Mouse (Mus musculus): ENCODE results near the gene Pde4d. TPM values are rescaled to one million over a fixed set of nuclear protein-coding genes. Genes with fewer than 3 reads are reported as not detected.

Gene Pde4d
- polyA plus RNA-seq, 1 experiment from 2014 or later, result 14.8 TPM

DNA sequence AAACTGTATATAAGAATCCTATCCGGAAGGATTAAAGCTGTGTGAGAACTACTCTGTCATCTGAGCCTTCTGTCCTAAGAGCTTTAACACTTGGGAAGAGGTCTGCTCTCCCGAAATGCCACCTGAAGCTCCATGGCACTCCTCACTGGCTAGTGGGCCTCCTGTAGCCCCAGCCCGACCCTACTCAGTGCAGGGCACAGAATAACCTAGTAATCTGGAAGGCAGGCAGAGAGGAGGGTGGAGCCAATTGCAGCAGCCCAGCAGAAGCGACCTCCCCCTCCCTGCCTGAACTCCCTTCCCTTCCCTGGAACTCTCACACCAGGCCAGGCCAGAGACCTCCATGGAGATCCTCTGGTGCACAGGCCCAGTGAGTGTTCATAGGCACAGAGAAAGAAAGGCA, 608.3 kb downstream of the Pde4d start:
- Histone ChIP-seq H3K27me3 (ENCODE audit: control insufficient read depth, insufficient read depth, low read length) (no peaks in the 10 kb centered on the region), H3K4me2 (replicated peaks; ENCODE audit: low read depth, low read length) (no peak overlapping the region), H3K4me3 (ENCODE audit: low read length) (no peak overlapping the region), H3K9ac (ENCODE audit: low read depth, low read length) (no peak overlapping the region), H3K9me3 (ENCODE audit: control insufficient read depth, low read length) (no peaks in the 10 kb centered on the region), H3K4me1 (ENCODE audit: control insufficient read depth, insufficient read depth, low read length) (no peaks in the 10 kb centered on the region), H3K27ac (ENCODE audit: low read depth, low read length) (no peak overlapping the region), H3K36me3 (ENCODE audit: control insufficient read depth, insufficient read depth, low read length) (no peaks in the 10 kb centered on the region)
- WGBS, result 19% methylated on average over 4 of the region's 4 CpGs
- peak; percentile 64; the same call in 1 of the 2 replicates for ATAC-seq (ENCODE audit: low FRiP score, low TSS enrichment)

- no peak for ATAC-seq (ENCODE audit: low FRiP score, low TSS enrichment)
- H3K4me2 ChIP-seq (replicated peaks; ENCODE audit: low read depth, low read length), result no peak overlapping the region
- no peak overlapping the region for H3K9ac ChIP-seq (ENCODE audit: low read depth, low read length)
- H3K36me3 ChIP-seq (ENCODE audit: control insufficient read depth, insufficient read depth, low read length), result no peaks in the 10 kb centered on the region
- peaks cover 9% of the 10 kb centered on the region; the same call in 1 of the 2 replicates for H3K4me1 ChIP-seq (ENCODE audit: control insufficient read depth, insufficient read depth, low read length)
- 47% methylated on average over 4 of the region's 4 CpGs for WGBS
- no peak overlapping the region for H3K4me3 ChIP-seq (ENCODE audit: low read length)
- no peaks in the 10 kb centered on the region for H3K9me3 ChIP-seq (ENCODE audit: control insufficient read depth, low read length)
- H3K27me3 ChIP-seq (ENCODE audit: control insufficient read depth, insufficient read depth, low read length), result no peaks in the 10 kb centered on the region
- H3K27ac ChIP-seq (ENCODE audit: low read depth, low read length), result no peak overlapping the region
Observed at GRCm38 (mm10) chr13:109066581-109067159, 616.9 kb downstream of the Pde4d start.

DNA sequence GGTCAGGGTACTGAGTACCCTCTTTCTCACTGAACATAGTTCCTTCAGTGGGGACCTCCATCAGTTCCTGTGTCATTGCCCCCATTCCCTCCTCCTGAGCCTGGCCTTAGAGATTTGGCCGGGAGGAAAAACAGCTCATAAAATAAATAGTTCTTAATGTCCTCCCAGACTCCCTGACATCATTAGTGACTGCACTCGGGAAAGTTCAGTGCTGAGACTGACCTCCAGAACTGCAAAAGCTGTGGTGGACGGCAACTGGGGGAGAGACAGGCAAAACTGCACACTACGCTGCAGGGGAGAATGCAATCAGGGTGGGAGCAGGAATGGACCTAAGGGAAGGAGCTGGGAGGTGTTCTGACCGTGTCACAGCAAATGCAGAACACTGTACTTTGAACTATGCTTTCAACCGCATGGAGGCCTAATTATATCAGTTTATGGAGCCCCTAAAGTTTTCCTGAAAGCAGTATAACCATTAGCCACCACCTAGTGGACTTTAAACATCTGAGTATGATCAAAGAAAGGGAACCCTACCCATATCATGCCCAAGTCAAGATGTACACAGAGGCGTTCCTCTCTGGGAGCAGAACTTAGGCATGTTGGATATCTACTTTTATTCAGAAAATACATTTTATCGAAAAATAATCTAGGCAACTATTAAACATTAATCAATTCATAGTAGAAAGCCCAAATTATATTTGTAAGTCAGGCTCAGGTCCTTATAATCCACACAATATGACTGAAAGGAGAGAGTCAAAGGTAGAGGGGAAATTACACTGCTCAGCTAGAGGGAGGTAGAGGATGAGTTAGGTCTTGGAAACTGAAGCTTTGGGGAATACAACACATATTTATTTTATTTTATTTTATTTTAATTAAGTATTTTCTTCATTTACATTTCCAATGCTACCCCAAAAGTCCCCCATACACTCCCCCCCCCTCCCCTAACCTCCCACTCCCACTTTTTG, 618.8 kb downstream of the Pde4d start:
- 31% methylated on average over 8 of the region's 8 CpGs for WGBS
- H3K4me3 ChIP-seq (ENCODE audit: low read length), result no peak overlapping the region

DNA sequence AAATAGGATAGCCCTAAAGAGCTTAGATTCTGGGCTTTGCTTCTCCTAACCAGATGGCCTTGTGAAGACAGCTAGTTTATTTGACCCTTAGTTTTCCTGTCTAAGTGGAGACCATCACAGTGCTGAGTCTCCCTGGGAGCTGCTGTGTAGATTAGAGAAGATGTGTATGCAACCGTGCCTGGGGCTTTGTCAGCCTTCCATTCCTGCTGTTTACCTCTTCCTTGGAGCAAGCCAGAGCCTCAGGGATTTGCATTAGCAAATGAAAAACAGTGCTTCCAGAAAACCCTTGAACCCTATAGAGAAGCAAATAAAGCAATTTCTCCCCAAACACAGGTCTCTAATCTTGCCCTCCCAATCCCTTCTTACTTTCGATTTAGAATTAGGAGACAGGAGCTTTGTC, 623.6 kb downstream of the Pde4d start:
- no peak for ATAC-seq (ENCODE audit: low FRiP score, low TSS enrichment)
- WGBS, result 31% methylated on average over 2 of the region's 2 CpGs
- no peaks in the 10 kb centered on the region for H3K27me3 ChIP-seq (ENCODE audit: control insufficient read depth, insufficient read depth, low read length)
- no peaks in the 10 kb centered on the region for H3K9me3 ChIP-seq (ENCODE audit: control insufficient read depth, low read length)
- H3K4me3 ChIP-seq (ENCODE audit: low read length), result no peak overlapping the region
- peaks cover 1% of the 10 kb centered on the region; the same call in 1 of the 2 replicates for H3K4me1 ChIP-seq (ENCODE audit: control insufficient read depth, insufficient read depth, low read length)
- H3K4me2 ChIP-seq (replicated peaks; ENCODE audit: low read depth, low read length), result no peak overlapping the region
- H3K9ac ChIP-seq (ENCODE audit: low read depth, low read length), result no peak overlapping the region
- no peak overlapping the region; the same call in 1 of the 2 replicates for H3K27ac ChIP-seq (ENCODE audit: low read depth, low read length)
- H3K36me3 ChIP-seq (ENCODE audit: control insufficient read depth, insufficient read depth, low read length), result no peaks in the 10 kb centered on the region

More for the DNA sequence above, 618.8 kb downstream of the Pde4d start:
- H3K27ac ChIP-seq (ENCODE audit: low read depth, low read length), result no peak overlapping the region
- no peak; the same call in 1 of the 2 replicates for ATAC-seq (ENCODE audit: low FRiP score, low TSS enrichment)
- no peak overlapping the region for H3K9ac ChIP-seq (ENCODE audit: low read depth, low read length)
- H3K9me3 ChIP-seq (ENCODE audit: control insufficient read depth, low read length), result no peaks in the 10 kb centered on the region
- H3K4me2 ChIP-seq (replicated peaks; ENCODE audit: low read depth, low read length), result no peak overlapping the region
- H3K27me3 ChIP-seq (ENCODE audit: control insufficient read depth, insufficient read depth, low read length), result no peaks in the 10 kb centered on the region
- H3K4me1 ChIP-seq (ENCODE audit: control insufficient read depth, insufficient read depth, low read length), result peaks cover 9% of the 10 kb centered on the region; the same call in 1 of the 2 replicates
- no peaks in the 10 kb centered on the region for H3K36me3 ChIP-seq (ENCODE audit: control insufficient read depth, insufficient read depth, low read length)

DNA sequence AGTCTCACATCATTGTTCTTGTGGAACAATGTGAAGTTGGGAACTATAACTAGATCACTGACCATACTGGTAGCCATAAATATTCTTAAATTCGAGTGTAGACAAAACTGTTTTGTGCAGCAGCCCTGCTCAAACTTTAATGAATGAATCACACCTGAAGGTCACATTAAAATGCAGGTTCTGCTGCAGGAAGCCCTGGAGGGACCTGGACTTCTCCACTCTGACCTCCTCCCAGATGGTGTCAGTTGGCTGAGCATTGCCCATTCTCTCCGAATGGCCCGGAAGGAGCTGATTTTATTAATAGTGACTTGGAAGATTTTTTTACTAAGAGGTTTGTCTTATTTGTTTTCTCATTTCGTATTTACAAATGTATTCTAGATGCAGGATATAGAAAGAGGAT, 624.3 kb downstream of the Pde4d start:
- no peak overlapping the region for H3K9ac ChIP-seq (ENCODE audit: low read depth, low read length)
- H3K27me3 ChIP-seq (ENCODE audit: control insufficient read depth, insufficient read depth, low read length), result no peaks in the 10 kb centered on the region
- no peak overlapping the region for H3K4me3 ChIP-seq (ENCODE audit: low read length)
- H3K36me3 ChIP-seq (ENCODE audit: control insufficient read depth, insufficient read depth, low read length), result no peaks in the 10 kb centered on the region
- no peak overlapping the region for H3K27ac ChIP-seq (ENCODE audit: low read depth, low read length)
- H3K4me2 ChIP-seq (replicated peaks; ENCODE audit: low read depth, low read length), result no peak overlapping the region
- ATAC-seq (ENCODE audit: low FRiP score, low TSS enrichment), result no peak
- H3K9me3 ChIP-seq (ENCODE audit: control insufficient read depth, low read length), result no peaks in the 10 kb centered on the region
- no peaks in the 10 kb centered on the region for H3K4me1 ChIP-seq (ENCODE audit: control insufficient read depth, insufficient read depth, low read length)
- 47% methylated on average over 4 of the region's 4 CpGs for WGBS

- H3K27ac ChIP-seq (ENCODE audit: low read depth, low read length), result no peak overlapping the region
- no peaks in the 10 kb centered on the region for H3K9me3 ChIP-seq (ENCODE audit: control insufficient read depth, low read length)
- no peak for ATAC-seq (ENCODE audit: low FRiP score, low TSS enrichment)
- WGBS, result 88% methylated on average over 3 of the region's 3 CpGs
- no peaks in the 10 kb centered on the region for H3K27me3 ChIP-seq (ENCODE audit: control insufficient read depth, insufficient read depth, low read length)
- no peaks in the 10 kb centered on the region for H3K4me1 ChIP-seq (ENCODE audit: control insufficient read depth, insufficient read depth, low read length)
- no peaks in the 10 kb centered on the region for H3K36me3 ChIP-seq (ENCODE audit: control insufficient read depth, insufficient read depth, low read length)
- no peak overlapping the region for H3K9ac ChIP-seq (ENCODE audit: low read depth, low read length)
- no peak overlapping the region for H3K4me3 ChIP-seq (ENCODE audit: low read length)
- H3K4me2 ChIP-seq (replicated peaks; ENCODE audit: low read depth, low read length), result no peak overlapping the region
Observed at GRCm38 (mm10) chr13:109092654-109093053, 642.9 kb downstream of the Pde4d start.

GRCm38 (mm10) chr13:109096654-109097053, 646.9 kb downstream of the Pde4d start:
- no peaks in the 10 kb centered on the region for H3K4me1 ChIP-seq (ENCODE audit: control insufficient read depth, insufficient read depth, low read length)
- WGBS, result 85% methylated on average over 2 of the region's 2 CpGs
- H3K27me3 ChIP-seq (ENCODE audit: control insufficient read depth, insufficient read depth, low read length), result no peaks in the 10 kb centered on the region
- no peaks in the 10 kb centered on the region for H3K36me3 ChIP-seq (ENCODE audit: control insufficient read depth, insufficient read depth, low read length)
- ATAC-seq (ENCODE audit: low FRiP score, low TSS enrichment), result no peak
- no peak overlapping the region for H3K4me3 ChIP-seq (ENCODE audit: low read length)
- H3K9me3 ChIP-seq (ENCODE audit: control insufficient read depth, low read length), result no peaks in the 10 kb centered on the region
- H3K4me2 ChIP-seq (replicated peaks; ENCODE audit: low read depth, low read length), result no peak overlapping the region
- no peak overlapping the region for H3K27ac ChIP-seq (ENCODE audit: low read depth, low read length)
- H3K9ac ChIP-seq (ENCODE audit: low read depth, low read length), result no peak overlapping the region

DNA sequence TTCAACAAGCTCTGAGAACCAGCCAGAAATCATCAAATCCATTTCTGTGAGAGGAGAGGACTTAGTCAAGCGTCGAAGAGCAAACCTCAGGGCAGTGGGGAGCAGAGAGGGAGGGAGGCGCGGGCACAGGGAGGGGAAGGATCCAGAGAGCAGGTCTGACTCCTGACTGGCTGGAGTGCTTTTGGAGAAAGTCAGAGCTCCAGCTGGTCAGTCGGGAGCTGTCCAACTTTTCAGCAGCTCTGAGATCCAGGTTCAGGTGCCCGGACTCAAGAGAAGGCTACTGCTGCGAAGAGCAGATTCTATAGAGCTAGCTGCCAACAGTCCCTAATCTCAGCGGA, 666.2 kb downstream of the Pde4d start:
- peak; percentile 75 for ATAC-seq (ENCODE audit: low FRiP score, low TSS enrichment)
- H3K4me3 ChIP-seq (ENCODE audit: low read length), result peak overlapping the region; percentile 49
- no peaks in the 10 kb centered on the region for H3K9me3 ChIP-seq (ENCODE audit: control insufficient read depth, low read length)
- peaks cover 10% of the 10 kb centered on the region for H3K4me1 ChIP-seq (ENCODE audit: control insufficient read depth, insufficient read depth, low read length)
- no peak overlapping the region for H3K27ac ChIP-seq (ENCODE audit: low read depth, low read length)
- H3K9ac ChIP-seq (ENCODE audit: low read depth, low read length), result no peak overlapping the region
- H3K27me3 ChIP-seq (ENCODE audit: control insufficient read depth, insufficient read depth, low read length), result no peaks in the 10 kb centered on the region
- H3K36me3 ChIP-seq (ENCODE audit: control insufficient read depth, insufficient read depth, low read length), result no peaks in the 10 kb centered on the region
- WGBS, result 0% methylated on average over 8 of the region's 8 CpGs
- peak overlapping the region; percentile 96 for H3K4me2 ChIP-seq (replicated peaks; ENCODE audit: low read depth, low read length)

All from kidney, embryonic 14.5 days (tissue).